ENCODE assay signal across 30 mouse cellular contexts in genomic region chr5:113694000-113694399, GRCm38 (mm10). TPM values are rescaled to one million over a fixed set of nuclear protein-coding genes. Genes with fewer than 3 reads are reported as not detected.
DNase-seq lines count a peak whose midpoint lies in the region; ATAC-seq and TF ChIP-seq lines count a peak whose summit lies in the region.
"Had no signal": no experiment of that assay in that cellular context is flagged by ENCODE, and none has a peak within 500 bp of the region (broad histone marks: within the 10 kb centered on the region; RNA-seq: fewer than 3 reads in every experiment).

No protein-coding gene starts in this region.

- no peaks in the 10 kb centered on the region for H3K27me3 ChIP-seq in embryonic facial prominence, embryonic 12.5 days
- no peaks in the 10 kb centered on the region for H3K27me3 ChIP-seq in embryonic facial prominence, embryonic 10.5 days (replicated peaks; ENCODE audit: low read depth, poor library complexity, severe bottlenecking)
- no peaks in the 10 kb centered on the region for H3K27me3 ChIP-seq in midbrain, embryonic 14.5 days (ENCODE audit: control insufficient read depth, insufficient read depth, low read length)
- H3K27me3 ChIP-seq in midbrain, embryonic 13.5 days = no peaks in the 10 kb centered on the region
- no peaks in the 10 kb centered on the region for H3K27me3 ChIP-seq in embryonic facial prominence, embryonic 13.5 days
- no peaks in the 10 kb centered on the region for H3K27me3 ChIP-seq in limb, embryonic 14.5 days (ENCODE audit: control insufficient read depth, insufficient read depth, low read length)

- no peak overlapping the region for H3K4me2 ChIP-seq in embryonic facial prominence, embryonic 12.5 days (replicated peaks)
- no peak overlapping the region for H3K4me2 ChIP-seq in midbrain, embryonic 14.5 days (ENCODE audit: low read length)
- H3K4me2 ChIP-seq in midbrain, embryonic 13.5 days (replicated peaks) = no peak overlapping the region
- no peak overlapping the region for H3K4me2 ChIP-seq in embryonic facial prominence, embryonic 13.5 days
- peak overlapping the region; percentile 25; the same call in 1 of the 2 replicates for H3K4me2 ChIP-seq in limb, embryonic 14.5 days (replicated peaks; ENCODE audit: low read depth, low read length, severe bottlenecking)
- H3K4me2 ChIP-seq: lung, embryonic 14.5 days had no signal

- no peaks in the 10 kb centered on the region for H3K36me3 ChIP-seq in embryonic facial prominence, embryonic 12.5 days
- H3K36me3 ChIP-seq in embryonic facial prominence, embryonic 10.5 days (replicated peaks) = no peaks in the 10 kb centered on the region
- H3K36me3 ChIP-seq in midbrain, embryonic 14.5 days (ENCODE audit: control insufficient read depth, insufficient read depth, low read length) = no peaks in the 10 kb centered on the region
- H3K36me3 ChIP-seq in midbrain, embryonic 13.5 days = no peaks in the 10 kb centered on the region
- H3K36me3 ChIP-seq in embryonic facial prominence, embryonic 13.5 days = no peaks in the 10 kb centered on the region
- H3K36me3 ChIP-seq in limb, embryonic 14.5 days (ENCODE audit: control insufficient read depth, insufficient read depth, low read length) = no peaks in the 10 kb centered on the region

- H3K9ac ChIP-seq in embryonic facial prominence, embryonic 12.5 days = no peak overlapping the region
- no peak overlapping the region for H3K9ac ChIP-seq in midbrain, embryonic 14.5 days (replicated peaks; ENCODE audit: low read length)
- no peak overlapping the region for H3K9ac ChIP-seq in midbrain, embryonic 13.5 days (replicated peaks)
- no peak overlapping the region for H3K9ac ChIP-seq in embryonic facial prominence, embryonic 13.5 days
- H3K9ac ChIP-seq in limb, embryonic 14.5 days (ENCODE audit: low read depth, low read length, severe bottlenecking) = no peak overlapping the region
- H3K9ac ChIP-seq: liver, embryonic 14.5 days; lung, embryonic 14.5 days had no signal

- no peak for ATAC-seq in embryonic facial prominence, embryonic 12.5 days (ENCODE audit: insufficient number of reproducible peaks, insufficient read depth, low FRiP score, low TSS enrichment)
- ATAC-seq in midbrain, embryonic 14.5 days (ENCODE audit: low FRiP score, low TSS enrichment) = no peak
- ATAC-seq in midbrain, embryonic 13.5 days = no peak
- ATAC-seq in embryonic facial prominence, embryonic 13.5 days (ENCODE audit: insufficient number of reproducible peaks, insufficient read depth, low FRiP score, low TSS enrichment, low read depth) = no peak
- ATAC-seq in limb, embryonic 14.5 days (ENCODE audit: low FRiP score, low read depth) = 0 out of 2 replicates have a peak, but pooled peaks have one; percentile 2
- ATAC-seq: CD4-positive, CD25-positive, alpha-beta regulatory T cell, adult 4 months; forebrain, embryonic 14.5 days had no signal

- H3K9me3 ChIP-seq in embryonic facial prominence, embryonic 12.5 days = no peaks in the 10 kb centered on the region
- peaks cover 4% of the 10 kb centered on the region for H3K9me3 ChIP-seq in embryonic facial prominence, embryonic 10.5 days
- H3K9me3 ChIP-seq in midbrain, embryonic 14.5 days (ENCODE audit: control insufficient read depth, low read length) = no peaks in the 10 kb centered on the region
- H3K9me3 ChIP-seq in midbrain, embryonic 13.5 days = no peaks in the 10 kb centered on the region
- H3K9me3 ChIP-seq in embryonic facial prominence, embryonic 13.5 days = no peaks in the 10 kb centered on the region
- no peaks in the 10 kb centered on the region for H3K9me3 ChIP-seq in limb, embryonic 14.5 days (ENCODE audit: control insufficient read depth, low read length)

- intact Hi-C loops in heart, postnatal 10 days (cut with DNase I) = no loop called here

- H3K4me3 ChIP-seq in embryonic facial prominence, embryonic 12.5 days = no peak overlapping the region
- H3K4me3 ChIP-seq in embryonic facial prominence, embryonic 10.5 days = no peak overlapping the region
- no peak overlapping the region for H3K4me3 ChIP-seq in midbrain, embryonic 14.5 days (replicated peaks; ENCODE audit: low read depth, low read length)
- H3K4me3 ChIP-seq in midbrain, embryonic 13.5 days (replicated peaks) = no peak overlapping the region
- no peak overlapping the region for H3K4me3 ChIP-seq in embryonic facial prominence, embryonic 13.5 days
- no peak overlapping the region for H3K4me3 ChIP-seq in limb, embryonic 14.5 days (replicated peaks; ENCODE audit: low read length)
- H3K4me3 ChIP-seq: left cerebral cortex, adult 2 months had no signal

- 52% methylated on average over 4 of the region's 4 CpGs for WGBS in embryonic facial prominence, embryonic 12.5 days
- WGBS in embryonic facial prominence, embryonic 10.5 days = 67% methylated on average over 4 of the region's 4 CpGs
- 57% methylated on average over 4 of the region's 4 CpGs for WGBS in midbrain, embryonic 14.5 days
- WGBS in midbrain, embryonic 13.5 days = 69% methylated on average over 4 of the region's 4 CpGs
- WGBS in embryonic facial prominence, embryonic 13.5 days = 54% methylated on average over 4 of the region's 4 CpGs
- WGBS in limb, embryonic 14.5 days = 28% methylated on average over 4 of the region's 4 CpGs

- no peak for DNase-seq in embryonic facial prominence, embryonic 10.5 days (ENCODE audit: low spot score)
- DNase-seq in midbrain, embryonic 14.5 days = peak; percentile 23
- DNase-seq in limb, embryonic 14.5 days (ENCODE audit: low spot score) = no peak
- no peak for DNase-seq in spleen, postnatal 36 days (ENCODE audit: low spot score in 2 of 2)
- no peak for DNase-seq in heart, postnatal 10 days
- DNase-seq: adrenal gland, postnatal 25 days; cerebellum, adult 9-11 months; kidney, adult 11 months; layer of hippocampus, adult 9-11 months; left cerebral cortex, postnatal 4 days; lung, embryonic 14.5 days; right cerebral cortex, postnatal 14 days; thymus, adult 2 months; thymus, postnatal 4 days had no signal

- peaks cover 18% of the 10 kb centered on the region for H3K4me1 ChIP-seq in embryonic facial prominence, embryonic 12.5 days
- H3K4me1 ChIP-seq in embryonic facial prominence, embryonic 10.5 days = peaks cover 19% of the 10 kb centered on the region
- peaks cover 12% of the 10 kb centered on the region for H3K4me1 ChIP-seq in midbrain, embryonic 14.5 days (ENCODE audit: control insufficient read depth, insufficient read depth, low read length)
- peaks cover 24% of the 10 kb centered on the region for H3K4me1 ChIP-seq in midbrain, embryonic 13.5 days (replicated peaks)
- peaks cover 16% of the 10 kb centered on the region for H3K4me1 ChIP-seq in embryonic facial prominence, embryonic 13.5 days
- peaks cover 27% of the 10 kb centered on the region for H3K4me1 ChIP-seq in limb, embryonic 14.5 days (ENCODE audit: control insufficient read depth, insufficient read depth, low read length)

- H3K27ac ChIP-seq in embryonic facial prominence, embryonic 12.5 days = peak overlapping the region; percentile 51
- H3K27ac ChIP-seq in embryonic facial prominence, embryonic 10.5 days (replicated peaks) = no peak overlapping the region
- H3K27ac ChIP-seq in midbrain, embryonic 14.5 days (replicated peaks; ENCODE audit: low read depth, low read length) = 0 out of 2 replicates have a peak overlapping the region, but pooled peaks have one; percentile 20
- H3K27ac ChIP-seq in midbrain, embryonic 13.5 days = no peak overlapping the region
- H3K27ac ChIP-seq in embryonic facial prominence, embryonic 13.5 days = 0 out of 2 replicates have a peak overlapping the region, but pooled peaks have one; percentile 34
- H3K27ac ChIP-seq in limb, embryonic 14.5 days (replicated peaks; ENCODE audit: low read depth, low read length) = peak overlapping the region; percentile 6; the same call in 1 of the 2 replicates
- H3K27ac ChIP-seq: kidney, postnatal 0 days; left cerebral cortex, adult 2 months; liver, embryonic 14.5 days had no signal

- TF ChIP-seq POLR2A in limb, embryonic 14.5 days (IDR thresholded peaks at IDR 0.05; ENCODE audit: borderline replicate concordance, extremely low read depth, insufficient read depth, insufficient read length) = no peak

RNA-seq across cellular contexts. Expression of gene 1700069L16Rik, which starts 30.6 kb away (rescaled TPM):
- not detected in 2 replicates for polyA plus RNA-seq in embryonic facial prominence, embryonic 12.5 days (2016; fragmentation: Nextera tagmentation; extraction: Ambion mirVana)
- not detected in 2 replicates for polyA plus RNA-seq in embryonic facial prominence, embryonic 10.5 days (2016; fragmentation: Nextera tagmentation; extraction: Ambion mirVana)
- not detected in 2 replicates for polyA plus RNA-seq in midbrain, embryonic 14.5 days (2014; fragmentation: Nextera tagmentation; extraction: Ambion mirVana)
- polyA plus RNA-seq in midbrain, embryonic 13.5 days (2015; fragmentation: Nextera tagmentation; extraction: Ambion mirVana) = not detected in 2 replicates
- polyA plus RNA-seq in embryonic facial prominence, embryonic 13.5 days (2015; fragmentation: Nextera tagmentation; extraction: Ambion mirVana) = not detected in 2 replicates
- not detected in 2 replicates for polyA plus RNA-seq in limb, embryonic 14.5 days (2012; rRNA removed)
- not detected in 2 replicates for polyA plus RNA-seq in limb, embryonic 14.5 days (2014; fragmentation: Nextera tagmentation; extraction: Ambion mirVana)
- total RNA-seq in heart, postnatal 10 days (2021) = not detected
- total RNA-seq: adrenal gland, postnatal 25 days; gastrocnemius, adult 8-10 months; hematopoietic stem cell, adult 5-6 weeks; left cerebral cortex, adult 2 months; left cerebral cortex, postnatal 4 days; megakaryocyte, adult 5-6 weeks had no signal
- polyA plus RNA-seq: brain, embryonic 14.5 days; CD4-positive, CD25-positive, alpha-beta regulatory T cell, adult 4 months; embryonic facial prominence, embryonic 14.5 days; forebrain, embryonic 14.5 days; gonadal fat pad, adult 2 months; heart, embryonic 16.5 days; kidney, postnatal 0 days; large intestine, adult 2 months; liver, embryonic 14.5 days; lung, embryonic 14.5 days; thymus, adult 2 months had no signal

RNA-seq across cellular contexts. Expression of gene Ficd, which starts 41.6 kb away (rescaled TPM):
- polyA plus RNA-seq in embryonic facial prominence, embryonic 12.5 days (2016; fragmentation: Nextera tagmentation; extraction: Ambion mirVana) = 4.9 and 5.1 TPM in 2 replicates
- 3.6 and 4.0 TPM in 2 replicates for polyA plus RNA-seq in embryonic facial prominence, embryonic 10.5 days (2016; fragmentation: Nextera tagmentation; extraction: Ambion mirVana)
- 6.7 TPM in 2 replicates for polyA plus RNA-seq in midbrain, embryonic 14.5 days (2014; fragmentation: Nextera tagmentation; extraction: Ambion mirVana)
- polyA plus RNA-seq in midbrain, embryonic 13.5 days (2015; fragmentation: Nextera tagmentation; extraction: Ambion mirVana) = 7.2 and 7.8 TPM in 2 replicates
- 6.2 and 6.6 TPM in 2 replicates for polyA plus RNA-seq in embryonic facial prominence, embryonic 13.5 days (2015; fragmentation: Nextera tagmentation; extraction: Ambion mirVana)
- polyA plus RNA-seq in limb, embryonic 14.5 days (2012; rRNA removed) = 6.3 and 6.5 TPM in 2 replicates
- polyA plus RNA-seq in limb, embryonic 14.5 days (2014; fragmentation: Nextera tagmentation; extraction: Ambion mirVana) = 5.6 and 6.5 TPM in 2 replicates
- 1 to 10 TPM; 5.4 to 5.8 TPM for total RNA-seq in heart, postnatal 10 days (2021)

RNA-seq across cellular contexts. Expression of gene Cmklr1, which starts 43.8 kb away (rescaled TPM):
- 2.1 and 3.3 TPM in 2 replicates for polyA plus RNA-seq in embryonic facial prominence, embryonic 12.5 days (2016; fragmentation: Nextera tagmentation; extraction: Ambion mirVana)
- 0.41 and 0.69 TPM in 2 replicates for polyA plus RNA-seq in embryonic facial prominence, embryonic 10.5 days (2016; fragmentation: Nextera tagmentation; extraction: Ambion mirVana)
- 1.2 and 2.1 TPM in 2 replicates for polyA plus RNA-seq in midbrain, embryonic 14.5 days (2014; fragmentation: Nextera tagmentation; extraction: Ambion mirVana)
- 1.4 and 2.5 TPM in 2 replicates for polyA plus RNA-seq in midbrain, embryonic 13.5 days (2015; fragmentation: Nextera tagmentation; extraction: Ambion mirVana)
- 4.5 and 5.3 TPM in 2 replicates for polyA plus RNA-seq in embryonic facial prominence, embryonic 13.5 days (2015; fragmentation: Nextera tagmentation; extraction: Ambion mirVana)
- 10.7 and 17.4 TPM in 2 replicates for polyA plus RNA-seq in limb, embryonic 14.5 days (2012; rRNA removed)
- polyA plus RNA-seq in limb, embryonic 14.5 days (2014; fragmentation: Nextera tagmentation; extraction: Ambion mirVana) = 7.5 and 7.8 TPM in 2 replicates
- total RNA-seq in heart, postnatal 10 days (2021) = 10 to 100 TPM; 20.8 to 22.5 TPM
- total RNA-seq: hematopoietic stem cell, adult 5-6 weeks had no signal
- polyA plus RNA-seq: CD4-positive, CD25-positive, alpha-beta regulatory T cell, adult 4 months had no signal

Comparison
In these comparisons a context has a peak if more than half of its experiments do, and no peak if none do; other contexts are left out.
1. H3K27ac ChIP-seq: peak in embryonic facial prominence, embryonic 12.5 days (single experiment), midbrain, embryonic 14.5 days (single experiment), embryonic facial prominence, embryonic 13.5 days (single experiment) and limb, embryonic 14.5 days (single experiment); none in embryonic facial prominence, embryonic 10.5 days (single experiment) and midbrain, embryonic 13.5 days (single experiment).